In the genomic region with DNA sequence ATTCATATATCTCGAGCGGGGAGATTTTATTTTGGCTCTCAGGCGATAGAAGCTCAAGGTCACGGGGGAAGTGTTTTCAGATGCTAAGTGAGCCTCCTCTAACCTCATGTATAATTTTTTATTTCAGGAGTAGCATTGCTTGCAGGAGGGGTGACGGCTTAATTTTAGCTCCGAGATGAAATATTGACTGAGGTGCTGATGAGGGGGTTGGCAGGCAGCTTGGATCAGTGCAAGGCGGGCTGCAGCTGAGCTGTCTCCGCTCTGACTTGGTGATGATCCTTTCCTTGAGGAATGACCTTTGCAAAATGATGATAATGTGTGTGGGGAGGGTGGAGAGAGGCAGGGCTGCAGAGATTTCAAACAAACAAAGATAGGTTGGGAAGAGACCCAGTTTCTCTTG, we compare ENCODE assay signal across 19 mouse cellular contexts.
DNase-seq lines count a peak whose midpoint lies in the region; ATAC-seq and TF ChIP-seq lines count a peak whose summit lies in the region.
"Had no signal": no experiment of that assay in that cellular context is flagged by ENCODE, and none has a peak within 500 bp of the region (broad histone marks: within the 10 kb centered on the region; RNA-seq: fewer than 3 reads in every experiment).

No protein-coding gene starts in this region.

- H3K36me3 ChIP-seq in heart, embryonic 11.5 days (ENCODE audit: control insufficient read depth, insufficient read depth, low read length), result no peaks in the 10 kb centered on the region
- no peaks in the 10 kb centered on the region for H3K36me3 ChIP-seq in midbrain, embryonic 13.5 days
- no peaks in the 10 kb centered on the region for H3K36me3 ChIP-seq in midbrain, embryonic 11.5 days (ENCODE audit: control insufficient read depth, insufficient read depth, low read length)
- no peaks in the 10 kb centered on the region for H3K36me3 ChIP-seq in lung, embryonic 14.5 days (ENCODE audit: insufficient read depth)
- H3K36me3 ChIP-seq: forebrain, embryonic 15.5 days; liver, embryonic 15.5 days had no signal

- no peak overlapping the region for H3K4me2 ChIP-seq in heart, embryonic 11.5 days
- no peak overlapping the region for H3K4me2 ChIP-seq in midbrain, embryonic 13.5 days (replicated peaks)
- no peak overlapping the region for H3K4me2 ChIP-seq in midbrain, embryonic 11.5 days
- H3K4me2 ChIP-seq in lung, embryonic 14.5 days, result no peak overlapping the region
- H3K4me2 ChIP-seq: forebrain, embryonic 15.5 days; liver, embryonic 15.5 days had no signal

- TF ChIP-seq CTCF in lung, embryonic 14.5 days (IDR thresholded peaks at IDR 0.05; ENCODE audit: low read depth), result no peak

- intact Hi-C loops in gastrocnemius, postnatal 14 days (cut with DNase I; ENCODE audit: low total_unique reads), result no loop called here

- no peak overlapping the region for H3K27ac ChIP-seq in heart, embryonic 11.5 days (ENCODE audit: low read depth, low read length)
- H3K27ac ChIP-seq in midbrain, embryonic 13.5 days, result no peak overlapping the region
- no peak overlapping the region for H3K27ac ChIP-seq in midbrain, embryonic 11.5 days (ENCODE audit: low read depth, low read length)
- no peak overlapping the region for H3K27ac ChIP-seq in lung, embryonic 14.5 days (ENCODE audit: low read depth)
- H3K27ac ChIP-seq: forebrain, embryonic 15.5 days; liver, embryonic 15.5 days had no signal

- peak; percentile 73 for DNase-seq in heart, adult 11 months
- DNase-seq in midbrain, embryonic 11.5 days (ENCODE audit: low spot score, missing footprints), result no peak
- peak; percentile 90 for DNase-seq in lung, embryonic 14.5 days
- peak; percentile 51 for DNase-seq in lung, postnatal 14 days
- no peak for DNase-seq in gastrocnemius, postnatal 14 days
- DNase-seq: cerebellum, postnatal 14 days; embryo, embryonic 11 days; heart, adult 18-20 months; kidney, adult 2 months; kidney, postnatal 36 days; right cerebral cortex, postnatal 4 days; thymus, postnatal 25 days had no signal

- H3K9ac ChIP-seq in heart, embryonic 11.5 days (ENCODE audit: low read depth, low read length), result no peak overlapping the region
- no peak overlapping the region for H3K9ac ChIP-seq in midbrain, embryonic 13.5 days (replicated peaks)
- H3K9ac ChIP-seq in midbrain, embryonic 11.5 days (ENCODE audit: low read length), result no peak overlapping the region
- H3K9ac ChIP-seq in lung, embryonic 14.5 days, result no peak overlapping the region
- H3K9ac ChIP-seq: forebrain, embryonic 15.5 days; liver, embryonic 15.5 days had no signal

- no peaks in the 10 kb centered on the region for H3K4me1 ChIP-seq in heart, embryonic 11.5 days (ENCODE audit: control insufficient read depth, insufficient read depth, low read length)
- peaks cover 8% of the 10 kb centered on the region for H3K4me1 ChIP-seq in midbrain, embryonic 13.5 days (replicated peaks)
- no peaks in the 10 kb centered on the region for H3K4me1 ChIP-seq in midbrain, embryonic 11.5 days (ENCODE audit: control insufficient read depth, insufficient read depth, low read length)
- H3K4me1 ChIP-seq in lung, embryonic 14.5 days (ENCODE audit: insufficient read depth), result peaks cover 9% of the 10 kb centered on the region
- H3K4me1 ChIP-seq: forebrain, embryonic 15.5 days; liver, embryonic 15.5 days had no signal

- no peaks in the 10 kb centered on the region for H3K27me3 ChIP-seq in heart, embryonic 11.5 days (ENCODE audit: control insufficient read depth, insufficient read depth, low read length)
- no peaks in the 10 kb centered on the region for H3K27me3 ChIP-seq in midbrain, embryonic 13.5 days
- H3K27me3 ChIP-seq in midbrain, embryonic 11.5 days (ENCODE audit: control insufficient read depth, insufficient read depth, low read length), result no peaks in the 10 kb centered on the region
- H3K27me3 ChIP-seq in lung, embryonic 14.5 days (ENCODE audit: insufficient read depth, low read length), result no peaks in the 10 kb centered on the region
- H3K27me3 ChIP-seq: forebrain, embryonic 15.5 days; liver, embryonic 15.5 days; Patski had no signal

- H3K9me3 ChIP-seq in heart, embryonic 11.5 days (replicated peaks; ENCODE audit: control insufficient read depth, low read length), result no peaks in the 10 kb centered on the region
- no peaks in the 10 kb centered on the region for H3K9me3 ChIP-seq in midbrain, embryonic 13.5 days
- no peaks in the 10 kb centered on the region for H3K9me3 ChIP-seq in midbrain, embryonic 11.5 days (ENCODE audit: control insufficient read depth, low read length)
- H3K9me3 ChIP-seq in lung, embryonic 14.5 days (ENCODE audit: low read depth, low read length), result no peaks in the 10 kb centered on the region
- H3K9me3 ChIP-seq: forebrain, embryonic 15.5 days; liver, embryonic 15.5 days had no signal

- WGBS in heart, embryonic 11.5 days (ENCODE audit: insufficient replicate concordance), result 75% methylated on average over 8 of the region's 8 CpGs
- WGBS in midbrain, embryonic 13.5 days, result 65% methylated on average over 8 of the region's 8 CpGs
- WGBS in midbrain, embryonic 11.5 days, result 84% methylated on average over 8 of the region's 8 CpGs
- 23% methylated on average over 8 of the region's 8 CpGs for WGBS in lung, embryonic 14.5 days

- ATAC-seq in heart, embryonic 11.5 days (replicated peaks; ENCODE audit: insufficient number of reproducible peaks, low FRiP score, low TSS enrichment), result no peak
- peak; percentile 9; the same call in 1 of the 2 replicates for ATAC-seq in midbrain, embryonic 13.5 days
- ATAC-seq in midbrain, embryonic 11.5 days (ENCODE audit: low FRiP score), result no peak
- ATAC-seq in lung, embryonic 14.5 days (ENCODE audit: insufficient read depth), result peak; percentile 88
- ATAC-seq in CD4-positive, CD25-positive, alpha-beta regulatory T cell, adult 4 months, result no peak
- ATAC-seq: activated CD4-positive, CD25-positive, alpha-beta regulatory T cell, adult 4 months; forebrain, embryonic 15.5 days; Patski had no signal

- H3K4me3 ChIP-seq in heart, embryonic 11.5 days (ENCODE audit: low read depth, low read length), result no peak overlapping the region
- no peak overlapping the region for H3K4me3 ChIP-seq in midbrain, embryonic 13.5 days (replicated peaks)
- H3K4me3 ChIP-seq in midbrain, embryonic 11.5 days (ENCODE audit: low read depth, low read length), result no peak overlapping the region
- H3K4me3 ChIP-seq in lung, embryonic 14.5 days (ENCODE audit: low read depth, low read length), result no peak overlapping the region
- H3K4me3 ChIP-seq: forebrain, embryonic 15.5 days; liver, embryonic 15.5 days had no signal

Comparison
In these comparisons a context has a peak if more than half of its experiments do, and no peak if none do; other contexts are left out.
1. ATAC-seq: peak in midbrain, embryonic 13.5 days (single experiment) and lung, embryonic 14.5 days (single experiment); none in heart, embryonic 11.5 days (single experiment), midbrain, embryonic 11.5 days (single experiment) and CD4-positive, CD25-positive, alpha-beta regulatory T cell, adult 4 months (single experiment).
2. DNase-seq: peak in heart, adult 11 months (single experiment), lung, embryonic 14.5 days (single experiment) and lung, postnatal 14 days (single experiment); none in midbrain, embryonic 11.5 days (single experiment) and gastrocnemius, postnatal 14 days (single experiment).